Comparison of ENCODE assay signal across 8 mouse cellular contexts in genomic region chr7:119720947-119721310, GRCm38 (mm10). TPM values are rescaled to one million over a fixed set of nuclear protein-coding genes. Genes with fewer than 3 reads are reported as not detected.
A peak's percentile ranks its signal among the peaks of the same experiment; 100 is the strongest.
DNase-seq lines count a peak whose midpoint lies in the region; ATAC-seq and TF ChIP-seq lines count a peak whose summit lies in the region.

No protein-coding gene starts in this region.

- ATAC-seq in cerebellum, adult (ENCODE audit: insufficient number of reproducible peaks, low FRiP score, low TSS enrichment): peak; percentile 36; the same call in 1 of the 2 replicates
- peak; percentile 55 for ATAC-seq in lung, embryonic 14.5 days (ENCODE audit: insufficient read depth)
- peak; percentile 74 for ATAC-seq in hindbrain, embryonic 15.5 days (ENCODE audit: low FRiP score, low read depth)
- ATAC-seq in megakaryocyte progenitor cell, adult 5-6 weeks (replicated peaks; ENCODE audit: poor library complexity): peak; percentile 26

- H3K4me3 ChIP-seq in lung, embryonic 14.5 days (ENCODE audit: low read depth, low read length): peak overlapping the region; percentile 89
- H3K4me3 ChIP-seq in hindbrain, embryonic 15.5 days: peak overlapping the region; percentile 68

- no peaks in the 10 kb centered on the region for H3K27me3 ChIP-seq in lung, embryonic 14.5 days (ENCODE audit: insufficient read depth, low read length)
- H3K27me3 ChIP-seq in hindbrain, embryonic 15.5 days: no peaks in the 10 kb centered on the region

- H3K27ac ChIP-seq in lung, embryonic 14.5 days (ENCODE audit: low read depth): peak overlapping the region; percentile 73
- peak overlapping the region; percentile 78 for H3K27ac ChIP-seq in hindbrain, embryonic 15.5 days (replicated peaks)

- no peaks in the 10 kb centered on the region for H3K4me1 ChIP-seq in lung, embryonic 14.5 days (ENCODE audit: insufficient read depth)
- H3K4me1 ChIP-seq in hindbrain, embryonic 15.5 days (replicated peaks): peaks cover 18% of the 10 kb centered on the region

- H3K9me3 ChIP-seq in lung, embryonic 14.5 days (ENCODE audit: low read depth, low read length): no peaks in the 10 kb centered on the region
- H3K9me3 ChIP-seq in hindbrain, embryonic 15.5 days: no peaks in the 10 kb centered on the region

- no peak for TF ChIP-seq CTCF in lung, embryonic 14.5 days (IDR thresholded peaks at IDR 0.05; ENCODE audit: low read depth)

- H3K36me3 ChIP-seq in lung, embryonic 14.5 days (ENCODE audit: insufficient read depth): peaks cover 31% of the 10 kb centered on the region
- H3K36me3 ChIP-seq in hindbrain, embryonic 15.5 days: peaks cover 26% of the 10 kb centered on the region

- peak overlapping the region; percentile 66 for H3K4me2 ChIP-seq in lung, embryonic 14.5 days
- peak overlapping the region; percentile 71 for H3K4me2 ChIP-seq in hindbrain, embryonic 15.5 days

- 14% methylated on average over 8 of the region's 8 CpGs for WGBS in lung, embryonic 14.5 days
- WGBS in hindbrain, embryonic 15.5 days: 14% methylated on average over 8 of the region's 8 CpGs

- peak overlapping the region; percentile 87 for H3K9ac ChIP-seq in lung, embryonic 14.5 days
- 0 out of 2 replicates have a peak overlapping the region, but pooled peaks have one; percentile 10 for H3K9ac ChIP-seq in hindbrain, embryonic 15.5 days

- no peak for DNase-seq in cerebellum, postnatal 25 days
- no peak for DNase-seq in lung, embryonic 14.5 days
- no peak for DNase-seq in lung, postnatal 4 days
- no peak for DNase-seq in ovary, postnatal 14 days (ENCODE audit: low spot score)
- DNase-seq in embryo, embryonic 10 days (ENCODE audit: low spot score): no peak

RNA-seq across cellular contexts. Expression of gene Thumpd1, which starts 0.3 kb away (rescaled TPM):
- 86.8 and 90.6 TPM in 2 replicates for polyA plus RNA-seq in lung, embryonic 14.5 days (2014; fragmentation: Nextera tagmentation; extraction: Ambion mirVana)
- polyA plus RNA-seq in hindbrain, embryonic 15.5 days (2015; fragmentation: Nextera tagmentation; extraction: Ambion mirVana): 74.5 and 76.4 TPM in 2 replicates
- 40.7 and 42.7 TPM in 2 replicates for total RNA-seq in megakaryocyte progenitor cell, adult 5-6 weeks (2015)
- total RNA-seq in megakaryocyte progenitor cell, adult 5-6 weeks (2017): 107 and 127 TPM in 2 replicates

RNA-seq across cellular contexts. Expression of gene Acsm4, which starts 31.1 kb away (rescaled TPM):
- not detected in 2 replicates for polyA plus RNA-seq in lung, embryonic 14.5 days (2014; fragmentation: Nextera tagmentation; extraction: Ambion mirVana)
- not detected in 2 replicates for polyA plus RNA-seq in hindbrain, embryonic 15.5 days (2015; fragmentation: Nextera tagmentation; extraction: Ambion mirVana)
- not detected in 2 replicates for total RNA-seq in megakaryocyte progenitor cell, adult 5-6 weeks (2015)
- total RNA-seq in megakaryocyte progenitor cell, adult 5-6 weeks (2017): not detected in 2 replicates

RNA-seq across cellular contexts. Expression of gene Acsm3, which starts 39.8 kb away (rescaled TPM):
- 0.17 and 0.31 TPM in 2 replicates for polyA plus RNA-seq in lung, embryonic 14.5 days (2014; fragmentation: Nextera tagmentation; extraction: Ambion mirVana)
- 0.09 TPM in 1 of 2 replicates, not detected in the other for polyA plus RNA-seq in hindbrain, embryonic 15.5 days (2015; fragmentation: Nextera tagmentation; extraction: Ambion mirVana)
- not detected in 2 replicates for total RNA-seq in megakaryocyte progenitor cell, adult 5-6 weeks (2015)
- total RNA-seq in megakaryocyte progenitor cell, adult 5-6 weeks (2017): not detected in 2 replicates
